Mouse (Mus musculus) cerebellum, adult 18-20 months (tissue): ENCODE measurements around the gene Rbbp8nl.

ENCODE experiments used
- DNase-seq, 2 experiments: peaks; one replicate each; pipeline ENCODE4 v3.0.0; 2021

Gene Rbbp8nl

GRCm38 (mm10) chr2:180289440-180290108, at the start of gene Rbbp8nl:
TSS of gene Rbbp8nl (minus strand) at chr2:180289879.
- DNase-seq: no peak

GRCm38 (mm10) chr2:180334551-180334986, 44.9 kb upstream of the Rbbp8nl start, which contains the start of gene Gata5:
TSS of gene Gata5 (minus strand) at chr2:180334699.
- no peak for DNase-seq

GRCm38 (mm10) chr2:180333778-180334550, 44.3 kb upstream of the Rbbp8nl start:
- no peak for DNase-seq

GRCm38 (mm10) chr2:180329466-180329865, 39.8 kb upstream of the Rbbp8nl start:
- no peak for DNase-seq

- no peak for DNase-seq
Measured at GRCm38 (mm10) chr2:180322674-180323355, 33.1 kb upstream of the Rbbp8nl start.

- DNase-seq: no peak
Measured at GRCm38 (mm10) chr2:180320216-180320615, 30.5 kb upstream of the Rbbp8nl start.

- no peak for DNase-seq
Measured at GRCm38 (mm10) chr2:180317591-180317990, 27.9 kb upstream of the Rbbp8nl start.

- DNase-seq: no peak
Measured at GRCm38 (mm10) chr2:180314292-180314691, 24.6 kb upstream of the Rbbp8nl start.

GRCm38 (mm10) chr2:180311147-180311546, 21.5 kb upstream of the Rbbp8nl start:
- no peak for DNase-seq

- DNase-seq: no peak
Measured at GRCm38 (mm10) chr2:180307680-180308079, 18.0 kb upstream of the Rbbp8nl start.

- peak; percentile 7 to 10 for DNase-seq
Measured at GRCm38 (mm10) chr2:180306423-180307168, 16.9 kb upstream of the Rbbp8nl start.

- no peak for DNase-seq
Measured at GRCm38 (mm10) chr2:180306009-180306408, 16.3 kb upstream of the Rbbp8nl start.

GRCm38 (mm10) chr2:180305490-180305889, 15.8 kb upstream of the Rbbp8nl start:
- no peak for DNase-seq

- no peak for DNase-seq
Measured at GRCm38 (mm10) chr2:180304554-180304953, 14.9 kb upstream of the Rbbp8nl start.

- DNase-seq: no peak
Measured at GRCm38 (mm10) chr2:180303468-180303867, 13.8 kb upstream of the Rbbp8nl start.

GRCm38 (mm10) chr2:180302201-180302600, 12.5 kb upstream of the Rbbp8nl start:
- no peak for DNase-seq

GRCm38 (mm10) chr2:180300771-180301170, 11.1 kb upstream of the Rbbp8nl start:
- no peak for DNase-seq

GRCm38 (mm10) chr2:180300252-180300651, 10.6 kb upstream of the Rbbp8nl start:
- DNase-seq: no peak

- DNase-seq: no peak
Measured at GRCm38 (mm10) chr2:180292906-180293305, 3.2 kb upstream of the Rbbp8nl start.

- DNase-seq: no peak
Measured at GRCm38 (mm10) chr2:180292026-180292425, 2.3 kb upstream of the Rbbp8nl start.

GRCm38 (mm10) chr2:180291566-180291965, 1.9 kb upstream of the Rbbp8nl start:
- no peak for DNase-seq

- no peak for DNase-seq
Measured at GRCm38 (mm10) chr2:180290503-180290902, 824 bp upstream of the Rbbp8nl start.

- no peak for DNase-seq
Measured at GRCm38 (mm10) chr2:180288966-180289365, 713 bp downstream of the Rbbp8nl start.
